Mouse (Mus musculus) lung, postnatal 0 days (tissue): Measurements from ENCODE around the gene Zfp503.
A peak's percentile ranks its signal among the peaks of the same experiment; 100 is the strongest.

ENCODE experiments used
- CTCF ChIP-seq: IDR thresholded peaks from 2 replicates; pipeline ENCODE4 v1.5.1; 2016; ENCODE audit warnings: antibody characterized with exemption, mild to moderate bottlenecking
- EP300 ChIP-seq: IDR thresholded peaks from 2 replicates; pipeline ENCODE4 v1.6.1; 2016; ENCODE audit warnings: antibody characterized with exemption, mild to moderate bottlenecking, control low read depth

- TF ChIP-seq CTCF (peak; percentile 72), EP300 (no peak)
Measured at GRCm38 (mm10) chr14:21985981-21986732, 3.2 kb downstream of the Zfp503 start.
